Mouse (Mus musculus) stomach, postnatal 0 days (tissue): ENCODE data around the gene Sucla2.
A peak's percentile ranks its signal among the peaks of the same experiment; 100 is the strongest.

Source experiments
- CTCF ChIP-seq: IDR thresholded peaks from 2 replicates; pipeline ENCODE4 v1.5.1; 2016; ENCODE audit warnings: antibody characterized with exemption, low read depth, mild to moderate bottlenecking, moderate library complexity
- EP300 ChIP-seq: optimal IDR thresholded peaks from 2 replicates; pipeline ENCODE3; 2016; ENCODE audit warnings: antibody characterized with exemption

GRCm38 (mm10) chr14:73524766-73525448 lies at the start of gene Sucla2:
- peak; percentile 99 for TF ChIP-seq CTCF
- peak; percentile 85 for TF ChIP-seq EP300
